Mouse (Mus musculus) kidney, embryonic 14.5 days (tissue): ENCODE results near the gene Jmjd7. TPM values are rescaled to one million over a fixed set of nuclear protein-coding genes. Genes with fewer than 3 reads are reported as not detected.

Experiments
- ATAC-seq: fragments of 200-750 bp; cut with Nextera tagmentation; 2 replicates; pipeline ENCODE4 v1.8.0; 2017; ENCODE audit warnings: moderate number of reproducible peaks, mild to moderate bottlenecking, moderate TSS enrichment, moderate library complexity; ENCODE audit not compliant: low FRiP score, low TSS enrichment
- H3K27ac ChIP-seq: fragments of 300-500 bp; sonication (generic); 2 replicates; pipeline ENCODE4 v1.5.1; 2014; ENCODE audit warnings: low read depth, mild to moderate bottlenecking, low read length, moderate library complexity, mixed read lengths
- H3K27me3 ChIP-seq: fragments of 300-500 bp; sonication (generic); 2 replicates; pipeline ENCODE4 v1.6.1; 2014; ENCODE audit warnings: mild to moderate bottlenecking, low read length; ENCODE audit not compliant: control insufficient read depth, insufficient read depth
- H3K36me3 ChIP-seq: fragments of 300-500 bp; sonication (generic); 2 replicates; pipeline ENCODE4 v1.6.1; 2014; ENCODE audit warnings: low read length, mixed read lengths; ENCODE audit not compliant: control insufficient read depth, insufficient read depth
- H3K4me1 ChIP-seq: fragments of 300-500 bp; sonication (generic); 2 replicates; pipeline ENCODE4 v1.6.1; 2014; ENCODE audit warnings: low read length, mixed read lengths; ENCODE audit not compliant: control insufficient read depth, insufficient read depth
- H3K4me2 ChIP-seq: fragments of 300-500 bp; sonication (generic); replicated peaks from 2 replicates; pipeline ENCODE4 v1.6.1; 2014; ENCODE audit warnings: low read depth, mild to moderate bottlenecking, low read length
- H3K4me3 ChIP-seq: fragments of 300-500 bp; sonication (generic); 2 replicates; pipeline ENCODE4 v1.5.1; 2014; ENCODE audit warnings: mild to moderate bottlenecking, low read length
- H3K9ac ChIP-seq: fragments of 300-500 bp; sonication (generic); 2 replicates; pipeline ENCODE4 v1.6.1; 2014; ENCODE audit warnings: low read depth, mild to moderate bottlenecking, low read length, moderate library complexity
- H3K9me3 ChIP-seq: fragments of 300-500 bp; sonication (generic); 2 replicates; pipeline ENCODE4 v1.6.1; 2016; ENCODE audit warnings: low read length; ENCODE audit not compliant: control insufficient read depth
- WGBS: fragments of 180-500 bp; shearing (Covaris S2); extraction: QIAGEN DNeasy Blood & Tissue Kit; methylation state at CpG from one replicate; pipeline ENCODE4 v1.1.7; 2014; 5-methylcytosine and 5-hydroxymethylcytosine counted together
- microRNA-seq: library from miRNA; unstranded; fragments of <30 nt; microRNA quantifications from one replicate; pipeline ENCODE4, GENCODE M21; 2016
- polyA plus RNA-seq: library from polyadenylated mRNA; unstranded; fragments of >200 nt; fragmentation: Nextera tagmentation; extraction: Ambion mirVana; gene quantifications from 2 replicates; pipeline ENCODE4 v1.2.1, GENCODE M21; 2014

Jmjd7 gene
- polyA plus RNA-seq, 1 experiment from 2014 or later, result 26.3 TPM

DNA sequence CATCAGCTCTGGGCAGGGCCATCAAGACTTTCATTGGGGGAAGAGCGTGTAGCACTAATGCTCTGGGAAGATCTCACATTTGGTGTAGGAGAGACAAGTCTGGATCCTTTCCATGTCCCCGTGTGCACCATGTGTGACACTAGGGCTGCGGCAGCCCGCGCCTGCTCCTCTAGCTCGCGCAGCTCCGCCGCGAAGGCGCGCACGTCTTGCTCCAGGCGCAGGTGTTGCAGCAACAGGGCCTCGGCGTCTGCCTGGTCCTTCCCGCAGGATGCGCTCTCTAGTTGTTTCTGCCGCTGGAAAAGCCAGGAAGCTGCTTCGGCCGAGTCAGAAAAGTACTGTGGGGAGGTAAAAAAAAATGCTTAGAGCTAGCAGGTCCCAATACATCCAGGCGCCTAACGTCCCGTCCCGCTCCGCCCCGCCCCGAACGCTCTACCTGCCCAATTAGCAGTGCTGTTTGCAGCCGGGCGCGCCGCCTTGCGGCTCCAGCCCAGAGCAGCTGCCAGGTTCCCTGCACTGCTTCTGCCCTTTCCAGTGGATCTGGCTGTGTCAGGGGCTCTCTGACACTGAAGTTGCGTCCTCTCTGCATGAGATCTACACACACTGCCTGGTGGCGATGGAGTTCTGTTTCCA is 48.9 kb downstream of the Jmjd7 start:
- peak; percentile 83 for ATAC-seq
- no peak overlapping the region for H3K27ac ChIP-seq
- WGBS, result under 1% methylated on average over 36 of the region's 36 CpGs
- H3K36me3 ChIP-seq, result no peaks in the 10 kb centered on the region
- no peaks in the 10 kb centered on the region for H3K9me3 ChIP-seq
- H3K4me1 ChIP-seq, result no peaks in the 10 kb centered on the region
- H3K27me3 ChIP-seq, result peaks cover 17% of the 10 kb centered on the region
- peak overlapping the region; percentile 41 for H3K4me3 ChIP-seq
- peak overlapping the region; percentile 60 for H3K4me2 ChIP-seq
- peak overlapping the region; percentile 23; the same call in 1 of the 2 replicates for H3K9ac ChIP-seq

Small RNAs within 50 kb of the gene (microRNA-seq; reads per million reads assigned to microRNA genes)
- not detected for gene Mir7665

Other genes starting within 250 kb of the Jmjd7 start
- gene Rpap1, start 239.9 kb upstream of the Jmjd7 start, polyA plus RNA-seq, result 19.4 and 30.6 TPM in 2 replicates
- 10.2 and 13.8 TPM in 2 replicates for gene Tyro3, start 229.8 kb upstream of the Jmjd7 start, polyA plus RNA-seq
- gene Mga, start 130.3 kb upstream of the Jmjd7 start, polyA plus RNA-seq, result 30.7 and 41.5 TPM in 2 replicates
- 2.8 and 4.0 TPM in 2 replicates for gene Mapkbp1, start 54.8 kb upstream of the Jmjd7 start, polyA plus RNA-seq
- 3.5 and 3.7 TPM in 2 replicates for gene Gm28042, start within 50 bp of the Jmjd7 start, polyA plus RNA-seq
- gene Pla2g4b, start 5.9 kb downstream of the Jmjd7 start, polyA plus RNA-seq, result 1.3 and 1.5 TPM in 2 replicates
- 20.1 and 31.8 TPM in 2 replicates for gene Ehd4, start 127.1 kb downstream of the Jmjd7 start, polyA plus RNA-seq
- gene Pla2g4e, start 217.9 kb downstream of the Jmjd7 start, polyA plus RNA-seq, result not detected in 2 replicates